Comparison of ENCODE assay signal across 19 mouse cellular contexts in the genomic region with DNA sequence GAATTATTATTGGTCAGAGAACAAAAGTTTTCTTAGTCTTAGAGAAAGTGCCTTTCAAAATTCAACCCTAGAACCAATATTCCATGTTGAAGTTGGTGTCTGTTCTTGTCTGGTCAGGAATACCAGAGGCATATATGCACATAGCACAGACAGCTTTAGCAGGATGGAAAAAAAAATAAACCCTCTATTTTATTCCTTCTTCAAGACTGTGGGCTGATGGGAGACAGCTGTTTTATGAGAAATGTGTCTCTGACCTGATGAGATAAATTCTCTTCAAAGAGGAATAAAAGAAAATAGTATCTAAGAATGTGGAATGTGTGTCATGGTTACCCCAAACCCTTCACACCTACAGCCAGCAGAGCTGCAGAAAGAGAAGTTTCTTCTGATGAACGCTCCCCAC.
"Had no signal": no experiment of that assay in that cellular context is flagged by ENCODE, and none has a peak within 500 bp of the region (broad histone marks: within the 10 kb centered on the region; RNA-seq: fewer than 3 reads in every experiment).

No protein-coding gene starts in this region.

- H3K4me3 ChIP-seq: lung, embryonic 15.5 days; midbrain, embryonic 10.5 days; midbrain, embryonic 12.5 days; myocyte; neural tube, embryonic 13.5 days; neural tube, embryonic 15.5 days had no signal

- H3K27me3 ChIP-seq: lung, embryonic 15.5 days; midbrain, embryonic 12.5 days; neural tube, embryonic 13.5 days; neural tube, embryonic 15.5 days had no signal

- H3K9ac ChIP-seq: liver, embryonic 14.5 days; lung, embryonic 15.5 days; midbrain, embryonic 12.5 days; neural tube, embryonic 13.5 days; neural tube, embryonic 15.5 days had no signal

- DNase-seq: lung, adult 18-20 months; lung, postnatal 14 days; midbrain, embryonic 14.5 days; retina, postnatal 1 day; right cerebral cortex, adult 18-20 months; right cerebral cortex, postnatal 25 days; right cerebral cortex, postnatal 4 days; spleen, adult 18-20 months; thymus, adult 18-20 months; thymus, postnatal 14 days; thymus, postnatal 36 days had no signal

- H3K4me2 ChIP-seq: lung, embryonic 15.5 days; midbrain, embryonic 12.5 days; neural tube, embryonic 13.5 days; neural tube, embryonic 15.5 days had no signal

- H3K4me1 ChIP-seq: midbrain, embryonic 10.5 days had no signal

- H3K9me3 ChIP-seq: lung, embryonic 15.5 days; midbrain, embryonic 10.5 days; midbrain, embryonic 12.5 days; neural tube, embryonic 13.5 days; neural tube, embryonic 15.5 days had no signal

- H3K36me3 ChIP-seq: lung, embryonic 15.5 days; neural tube, embryonic 15.5 days had no signal

- H3K27ac ChIP-seq: liver, embryonic 14.5 days; lung, embryonic 15.5 days; midbrain, embryonic 10.5 days; midbrain, embryonic 12.5 days; neural tube, embryonic 15.5 days had no signal

- ATAC-seq: midbrain, embryonic 16.5 days had no signal
